Mouse (Mus musculus): ENCODE results near the gene Pla2g4e. TPM values are rescaled to one million over a fixed set of nuclear protein-coding genes. Genes with fewer than 3 reads are reported as not detected.
A peak's percentile ranks its signal among the peaks of the same experiment; 100 is the strongest.

Pla2g4e gene
- 1 to 10 TPM; 3.6 to 3.8 TPM for total RNA-seq (2021)
- long read RNA-seq, experiment 1 = 0 reads
- long read RNA-seq, experiment 2 = 0 reads

- intact Hi-C loops (cut with DNase I) = no loop called here
- DNase-seq = peak; percentile 27 to 37
Observed at GRCm38 (mm10) chr2:120244679-120245420, at the start of gene Pla2g4e. Pla2g4e (minus strand) TSS chr2:120245335.

GRCm38 (mm10) chr2:120291471-120292078 lies 46.4 kb upstream of the Pla2g4e start:
- intact Hi-C loops (cut with DNase I) = no loop called here
- no peak for DNase-seq

GRCm38 (mm10) chr2:120288995-120289394 lies 43.9 kb upstream of the Pla2g4e start, which contains the start of gene Pla2g4d:
Pla2g4d (minus strand) TSS chr2:120289197.
- intact Hi-C loops (cut with DNase I) = no loop called here
- no peak for DNase-seq

- intact Hi-C loops (cut with DNase I) = no loop called here
- no peak for DNase-seq
Observed at GRCm38 (mm10) chr2:120288401-120288800, 43.3 kb upstream of the Pla2g4e start.

- DNase-seq = no peak
- intact Hi-C loops (cut with DNase I) = no loop called here
Observed at GRCm38 (mm10) chr2:120285639-120286038, 40.5 kb upstream of the Pla2g4e start.

- intact Hi-C loops (cut with DNase I) = loop anchor here (5.0 kb wide), 1 partner anchor 112 kb away; no protein-coding TSS in a partner anchor
- DNase-seq = no peak
Observed at GRCm38 (mm10) chr2:120284705-120285104, 39.6 kb upstream of the Pla2g4e start.

- intact Hi-C loops (cut with DNase I) = loop anchor here (5.0 kb wide), 1 partner anchor 112 kb away; no protein-coding TSS in a partner anchor
- DNase-seq = no peak
Observed at GRCm38 (mm10) chr2:120284094-120284493, 39.0 kb upstream of the Pla2g4e start.

GRCm38 (mm10) chr2:120283550-120283949 lies 38.4 kb upstream of the Pla2g4e start:
- intact Hi-C loops (cut with DNase I) = loop anchor here (5.0 kb wide), 1 partner anchor 111 kb away; no protein-coding TSS in a partner anchor

GRCm38 (mm10) chr2:120281221-120281620 lies 36.1 kb upstream of the Pla2g4e start:
- intact Hi-C loops (cut with DNase I) = loop anchor here (5.0 kb wide), 1 partner anchor 109 kb away; no protein-coding TSS in a partner anchor
- DNase-seq = no peak

More at GRCm38 (mm10) chr2:120283550-120283949, 38.4 kb upstream of the Pla2g4e start:
- no peak for DNase-seq

GRCm38 (mm10) chr2:120279961-120280360 lies 34.8 kb upstream of the Pla2g4e start:
- intact Hi-C loops (cut with DNase I) = loop anchor here (5.0 kb wide), 2 partner anchors 108 to 198 kb away; no protein-coding TSS in a partner anchor
- DNase-seq = peak; percentile 40 to 64

- intact Hi-C loops (cut with DNase I) = loop anchor here (5.0 kb wide), 1 partner anchor 195 kb away; no protein-coding TSS in a partner anchor
- DNase-seq = no peak
Observed at GRCm38 (mm10) chr2:120276951-120277350, 31.8 kb upstream of the Pla2g4e start.

- no peak for DNase-seq
- intact Hi-C loops (cut with DNase I) = no loop called here
Observed at GRCm38 (mm10) chr2:120268635-120269034, 23.5 kb upstream of the Pla2g4e start.

- no peak for DNase-seq
- intact Hi-C loops (cut with DNase I) = loop anchor here (1.0 kb wide), 1 partner anchor 92 kb away; no protein-coding TSS in a partner anchor
Observed at GRCm38 (mm10) chr2:120265523-120265922, 20.4 kb upstream of the Pla2g4e start.

GRCm38 (mm10) chr2:120264858-120265257 lies 19.7 kb upstream of the Pla2g4e start:
- DNase-seq = no peak
- intact Hi-C loops (cut with DNase I) = loop anchor here (1.0 kb wide), 1 partner anchor 92 kb away; no protein-coding TSS in a partner anchor

GRCm38 (mm10) chr2:120262876-120263275 lies 17.7 kb upstream of the Pla2g4e start:
- no peak for DNase-seq
- intact Hi-C loops (cut with DNase I) = no loop called here

GRCm38 (mm10) chr2:120261346-120261745 lies 16.2 kb upstream of the Pla2g4e start:
- intact Hi-C loops (cut with DNase I) = no loop called here
- DNase-seq = no peak

- intact Hi-C loops (cut with DNase I) = no loop called here
- no peak for DNase-seq
Observed at GRCm38 (mm10) chr2:120256259-120256658, 11.1 kb upstream of the Pla2g4e start.

- intact Hi-C loops (cut with DNase I) = no loop called here
- no peak for DNase-seq
Observed at GRCm38 (mm10) chr2:120252644-120253043, 7.5 kb upstream of the Pla2g4e start.

GRCm38 (mm10) chr2:120245421-120246016 lies 384 bp upstream of the Pla2g4e start:
- no peak for DNase-seq
- intact Hi-C loops (cut with DNase I) = no loop called here

- no peak for DNase-seq
- intact Hi-C loops (cut with DNase I) = no loop called here
Observed at GRCm38 (mm10) chr2:120243995-120244394, 1.1 kb downstream of the Pla2g4e start.

All from heart, postnatal 14 days (tissue).